Mouse (Mus musculus) stomach, embryonic 14.5 days (tissue): Measurements from ENCODE around the gene Cdr2l. TPM values are rescaled to one million over a fixed set of nuclear protein-coding genes. Genes with fewer than 3 reads are reported as not detected.

Source experiments
- ATAC-seq: fragments of 200-750 bp; cut with Nextera tagmentation; 2 replicates; pipeline ENCODE4 v1.8.0; 2017; ENCODE audit warnings: low read depth, moderate TSS enrichment; ENCODE audit not compliant: insufficient number of reproducible peaks, insufficient read depth, low FRiP score
- H3K27ac ChIP-seq: fragments of 300-500 bp; sonication (generic); 2 replicates; pipeline ENCODE4 v1.5.1; 2014; ENCODE audit warnings: mild to moderate bottlenecking, low read length, moderate library complexity, mixed read lengths
- H3K27me3 ChIP-seq: fragments of 300-500 bp; sonication (generic); 2 replicates; pipeline ENCODE4 v1.6.1; 2014; ENCODE audit warnings: low read length, control low read depth, mixed read lengths; ENCODE audit not compliant: control insufficient read depth, insufficient read depth
- H3K36me3 ChIP-seq: fragments of 300-500 bp; sonication (generic); 2 replicates; pipeline ENCODE4 v1.6.1; 2014; ENCODE audit warnings: mild to moderate bottlenecking, control low read depth, low read length, moderate library complexity, mixed read lengths; ENCODE audit not compliant: control insufficient read depth, insufficient read depth
- H3K4me1 ChIP-seq: fragments of 300-500 bp; sonication (generic); 2 replicates; pipeline ENCODE4 v1.6.1; 2014; ENCODE audit warnings: low read length, control low read depth, mixed read lengths; ENCODE audit not compliant: control insufficient read depth, insufficient read depth
- H3K4me2 ChIP-seq: fragments of 300-500 bp; sonication (generic); replicated peaks from 2 replicates; pipeline ENCODE4 v1.6.1; 2014; ENCODE audit warnings: low read depth, low read length, control low read depth
- H3K4me3 ChIP-seq: fragments of 300-500 bp; sonication (generic); 2 replicates; pipeline ENCODE4 v1.5.1; 2014; ENCODE audit warnings: low read depth, low read length, control low read depth
- H3K9ac ChIP-seq: fragments of 300-500 bp; sonication (generic); replicated peaks from 2 replicates; pipeline ENCODE4 v1.6.1; 2014; ENCODE audit warnings: low read depth, mild to moderate bottlenecking, control low read depth, low read length, moderate library complexity, mixed read lengths
- H3K9me3 ChIP-seq: fragments of 300-500 bp; sonication (generic); 2 replicates; pipeline ENCODE4 v1.6.1; 2016; ENCODE audit warnings: low read depth, low read length, control low read depth; ENCODE audit not compliant: control insufficient read depth
- WGBS: fragments of 180-500 bp; shearing (Covaris S2); extraction: QIAGEN DNeasy Blood & Tissue Kit; methylation state at CpG from one replicate; pipeline ENCODE4 v1.1.7; 2014; 5-methylcytosine and 5-hydroxymethylcytosine counted together
- polyA plus RNA-seq: library from polyadenylated mRNA; unstranded; fragments of >200 nt; fragmentation: Nextera tagmentation; extraction: Ambion mirVana; gene quantifications from 2 replicates; pipeline ENCODE4 v1.2.1, GENCODE M21; 2014

Gene Cdr2l
- polyA plus RNA-seq, 1 experiment from 2014 or later: 12.6 TPM

DNA sequence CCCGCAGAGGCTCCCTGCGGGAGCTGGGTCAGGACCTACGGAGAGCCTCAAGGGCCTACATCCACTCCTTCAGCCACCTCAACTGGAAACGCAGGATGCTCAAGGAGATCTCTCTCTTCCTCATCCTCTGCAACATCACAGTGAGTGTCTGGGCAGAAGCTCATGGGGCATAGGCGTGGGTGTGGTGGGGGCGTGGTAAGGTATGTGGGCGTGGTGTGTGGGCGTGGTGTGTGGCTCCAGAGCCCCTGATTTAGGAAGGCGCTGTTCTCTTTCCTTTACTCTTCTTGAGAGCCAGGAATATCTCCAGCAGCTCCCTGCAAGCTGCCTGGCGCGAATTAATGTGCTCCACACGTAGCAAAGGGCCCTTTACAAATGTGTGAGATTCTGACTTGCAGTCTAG is 36.7 kb upstream of the Cdr2l start:
- no peak for ATAC-seq
- H3K27me3 ChIP-seq: no peaks in the 10 kb centered on the region
- H3K4me3 ChIP-seq: no peak overlapping the region
- no peaks in the 10 kb centered on the region for H3K36me3 ChIP-seq
- H3K4me1 ChIP-seq: peaks cover 21% of the 10 kb centered on the region; the same call in 1 of the 2 replicates
- H3K27ac ChIP-seq: no peak overlapping the region
- no peaks in the 10 kb centered on the region for H3K9me3 ChIP-seq
- H3K9ac ChIP-seq: no peak overlapping the region
- no peak overlapping the region for H3K4me2 ChIP-seq
- 11% methylated on average over 12 of the region's 12 CpGs for WGBS

GRCm38 (mm10) chr11:115345515-115345914 is 36.2 kb upstream of the Cdr2l start:
- peaks cover 21% of the 10 kb centered on the region; the same call in 1 of the 2 replicates for H3K4me1 ChIP-seq
- no peak overlapping the region for H3K27ac ChIP-seq
- no peak overlapping the region for H3K4me3 ChIP-seq
- 13% methylated on average over 7 of the region's 7 CpGs for WGBS
- ATAC-seq: no peak
- H3K27me3 ChIP-seq: no peaks in the 10 kb centered on the region
- no peak overlapping the region for H3K9ac ChIP-seq
- no peaks in the 10 kb centered on the region for H3K9me3 ChIP-seq
- H3K4me2 ChIP-seq: no peak overlapping the region
- H3K36me3 ChIP-seq: no peaks in the 10 kb centered on the region

- no peaks in the 10 kb centered on the region for H3K27me3 ChIP-seq
- H3K4me1 ChIP-seq: peaks cover 21% of the 10 kb centered on the region; the same call in 1 of the 2 replicates
- H3K4me3 ChIP-seq: no peak overlapping the region
- WGBS: 38% methylated on average over 17 of the region's 17 CpGs
- H3K27ac ChIP-seq: no peak overlapping the region
- no peak overlapping the region for H3K4me2 ChIP-seq
- H3K9ac ChIP-seq: no peak overlapping the region
- H3K36me3 ChIP-seq: no peaks in the 10 kb centered on the region
- ATAC-seq: no peak
- H3K9me3 ChIP-seq: no peaks in the 10 kb centered on the region
Observed at GRCm38 (mm10) chr11:115348681-115349248, 33.0 kb upstream of the Cdr2l start.

GRCm38 (mm10) chr11:115349976-115350375 is 31.7 kb upstream of the Cdr2l start:
- Histone ChIP-seq H3K27me3 (no peaks in the 10 kb centered on the region), H3K36me3 (no peaks in the 10 kb centered on the region), H3K9me3 (no peaks in the 10 kb centered on the region), H3K4me1 (peaks cover 19% of the 10 kb centered on the region; the same call in 1 of the 2 replicates), H3K4me3 (no peak overlapping the region), H3K27ac (no peak overlapping the region), H3K4me2 (no peak overlapping the region), H3K9ac (no peak overlapping the region)
- 26% methylated on average over 4 of the region's 4 CpGs for WGBS
- no peak for ATAC-seq

GRCm38 (mm10) chr11:115353375-115353774 is 28.3 kb upstream of the Cdr2l start:
- Histone ChIP-seq H3K9me3 (no peaks in the 10 kb centered on the region), H3K27ac (no peak overlapping the region), H3K36me3 (no peaks in the 10 kb centered on the region), H3K4me3 (no peak overlapping the region), H3K27me3 (no peaks in the 10 kb centered on the region), H3K4me2 (no peak overlapping the region), H3K4me1 (peaks cover 5% of the 10 kb centered on the region; the same call in 1 of the 2 replicates), H3K9ac (no peak overlapping the region)
- WGBS: 88% methylated on average over 5 of the region's 5 CpGs
- ATAC-seq: no peak

DNA sequence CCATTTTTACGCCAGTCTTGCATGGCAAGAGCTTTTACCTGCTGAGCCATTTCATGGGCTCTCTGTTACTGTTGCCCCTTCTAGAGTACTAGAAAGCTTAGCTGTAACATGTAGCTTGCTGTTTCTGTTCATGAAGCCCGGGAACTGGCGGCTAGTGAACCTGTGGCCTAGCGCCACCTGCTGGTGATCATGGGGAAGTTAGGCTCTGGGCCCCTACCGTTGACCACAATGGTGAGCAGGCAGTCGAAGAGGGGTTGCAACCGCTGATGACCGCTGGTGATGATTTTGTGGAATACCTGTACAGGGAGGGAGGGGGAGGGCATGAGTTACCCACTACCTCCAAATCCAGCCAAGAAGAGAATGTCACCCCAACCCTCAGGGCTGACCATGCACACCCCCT is 27.5 kb upstream of the Cdr2l start:
- ATAC-seq: no peak
- 7% methylated on average over 8 of the region's 8 CpGs for WGBS
- no peaks in the 10 kb centered on the region for H3K27me3 ChIP-seq

DNA sequence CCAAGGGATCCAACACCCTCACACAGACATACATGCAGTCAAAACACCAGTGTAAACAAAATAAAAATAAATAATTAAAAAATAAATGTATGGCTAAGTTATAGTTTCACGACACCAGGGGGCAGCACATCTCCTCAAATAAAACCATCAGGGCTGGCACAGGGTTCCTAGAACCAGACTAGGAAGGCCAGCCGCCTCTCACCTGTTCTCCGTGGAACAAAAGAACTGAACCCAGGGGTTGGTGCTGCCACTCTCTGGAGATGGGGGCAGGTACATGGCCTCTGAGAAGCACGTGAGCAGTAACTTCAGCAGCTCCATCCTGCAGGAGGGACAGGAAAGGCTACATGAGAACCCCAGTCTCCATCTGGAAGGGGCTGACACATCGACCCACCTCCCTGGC is 23.2 kb upstream of the Cdr2l start:
- Histone ChIP-seq H3K27ac (peak overlapping the region; percentile 48; the same call in 1 of the 2 replicates), H3K4me2 (no peak overlapping the region), H3K9me3 (no peaks in the 10 kb centered on the region), H3K9ac (no peak overlapping the region), H3K27me3 (no peaks in the 10 kb centered on the region), H3K36me3 (no peaks in the 10 kb centered on the region), H3K4me1 (peaks cover 8% of the 10 kb centered on the region; the same call in 1 of the 2 replicates), H3K4me3 (no peak overlapping the region)
- no peak for ATAC-seq
- WGBS: 14% methylated on average over 5 of the region's 5 CpGs

More for the DNA sequence above, 27.5 kb upstream of the Cdr2l start:
- no peak overlapping the region for H3K4me2 ChIP-seq
- H3K9ac ChIP-seq: no peak overlapping the region
- no peak overlapping the region for H3K27ac ChIP-seq
- no peaks in the 10 kb centered on the region for H3K36me3 ChIP-seq
- no peaks in the 10 kb centered on the region for H3K9me3 ChIP-seq
- no peak overlapping the region for H3K4me3 ChIP-seq
- H3K4me1 ChIP-seq: peaks cover 6% of the 10 kb centered on the region; the same call in 1 of the 2 replicates

- no peaks in the 10 kb centered on the region for H3K9me3 ChIP-seq
- peak overlapping the region; percentile 48; the same call in 1 of the 2 replicates for H3K27ac ChIP-seq
- H3K36me3 ChIP-seq: no peaks in the 10 kb centered on the region
- no peaks in the 10 kb centered on the region for H3K27me3 ChIP-seq
- WGBS: 35% methylated on average over 3 of the region's 3 CpGs
- peaks cover 8% of the 10 kb centered on the region; the same call in 1 of the 2 replicates for H3K4me1 ChIP-seq
- peak; percentile 38; the same call in 1 of the 2 replicates for ATAC-seq
- no peak overlapping the region for H3K4me2 ChIP-seq
- no peak overlapping the region for H3K9ac ChIP-seq
- H3K4me3 ChIP-seq: no peak overlapping the region
Observed at GRCm38 (mm10) chr11:115359293-115359692, 22.4 kb upstream of the Cdr2l start.

DNA sequence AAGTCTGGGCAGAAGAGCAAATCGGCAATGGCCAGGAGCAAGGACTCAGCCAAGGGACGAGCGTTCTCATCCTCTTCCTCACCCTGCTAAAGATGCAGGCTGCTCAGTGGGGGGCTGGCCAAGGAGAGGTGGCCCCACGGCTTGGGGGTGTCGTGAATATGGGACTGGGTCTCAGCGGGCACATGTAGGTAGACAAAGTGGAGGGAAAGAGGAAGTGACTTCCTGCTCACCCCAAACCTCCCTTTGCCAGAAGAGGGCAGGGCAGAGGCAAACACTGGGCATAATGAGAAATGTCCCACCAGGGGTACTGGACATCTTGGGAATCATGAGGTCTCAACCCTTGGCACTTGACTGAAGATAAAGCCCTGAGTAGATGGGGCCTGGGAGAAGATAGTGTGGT is 22.0 kb upstream of the Cdr2l start:
- Histone ChIP-seq H3K4me1 (peaks cover 8% of the 10 kb centered on the region; the same call in 1 of the 2 replicates), H3K4me2 (no peak overlapping the region), H3K9ac (no peak overlapping the region), H3K9me3 (no peaks in the 10 kb centered on the region), H3K27ac (peak overlapping the region; percentile 2; the same call in 1 of the 2 replicates), H3K36me3 (no peaks in the 10 kb centered on the region), H3K27me3 (no peaks in the 10 kb centered on the region), H3K4me3 (no peak overlapping the region)
- WGBS: 74% methylated on average over 6 of the region's 6 CpGs
- ATAC-seq: no peak
